Mouse (Mus musculus) G1E (cell line): ENCODE results near the gene Wdr48.

Source experiments
- CTCF ChIP-seq: IDR thresholded peaks from 2 replicates; pipeline ENCODE4 v1.5.1; 2012; ENCODE audit warnings: low read depth, low read length, inconsistent platforms, mixed read lengths
- GATA1 ChIP-seq: IDR thresholded peaks from 2 replicates; pipeline ENCODE4 v1.6.1; 2012; ENCODE audit warnings: borderline replicate concordance, low read length, inconsistent platforms, mixed read lengths
- POLR2AphosphoS5 ChIP-seq: IDR thresholded peaks from 2 replicates; pipeline ENCODE4 v1.6.1; 2012; ENCODE audit warnings: low read depth, low read length, inconsistent platforms; ENCODE audit not compliant: insufficient replicate concordance

DNA sequence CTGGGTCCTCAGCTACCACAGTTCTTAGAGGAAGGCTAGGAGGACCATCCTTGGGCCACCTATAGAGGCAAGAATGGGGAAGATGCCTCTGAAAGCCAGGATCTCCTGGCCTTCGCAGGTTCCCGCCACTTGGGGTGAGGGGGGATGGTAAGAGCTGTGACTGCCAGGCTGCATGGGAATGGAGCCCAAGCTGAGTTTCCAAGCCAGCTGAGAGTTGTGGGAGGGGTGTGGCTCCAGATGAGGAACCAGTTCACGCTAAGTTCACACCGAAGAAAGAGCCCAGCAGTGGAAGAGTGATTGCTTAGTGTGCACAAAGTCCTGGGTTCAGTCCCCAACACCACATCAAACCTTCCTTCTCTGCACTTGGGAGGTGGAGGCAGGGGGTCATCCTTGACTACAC, 67.5 kb downstream of the Wdr48 start:
- TF ChIP-seq GATA1, result no peak
- no peak for TF ChIP-seq CTCF
- no peak for TF ChIP-seq POLR2AphosphoS5
